Mouse (Mus musculus) liver, postnatal 0 days (tissue): ENCODE data around the gene Lrrc8b.

ENCODE experiments used
- CTCF ChIP-seq: sonication (generic); IDR thresholded peaks from 2 replicates; pipeline ENCODE4 v1.5.1; 2016; ENCODE audit warnings: antibody characterized with exemption, low read depth
- EP300 ChIP-seq: IDR thresholded peaks from 2 replicates; pipeline ENCODE4 v1.6.1; 2016; ENCODE audit warnings: antibody characterized with exemption, low read depth, mild to moderate bottlenecking

DNA sequence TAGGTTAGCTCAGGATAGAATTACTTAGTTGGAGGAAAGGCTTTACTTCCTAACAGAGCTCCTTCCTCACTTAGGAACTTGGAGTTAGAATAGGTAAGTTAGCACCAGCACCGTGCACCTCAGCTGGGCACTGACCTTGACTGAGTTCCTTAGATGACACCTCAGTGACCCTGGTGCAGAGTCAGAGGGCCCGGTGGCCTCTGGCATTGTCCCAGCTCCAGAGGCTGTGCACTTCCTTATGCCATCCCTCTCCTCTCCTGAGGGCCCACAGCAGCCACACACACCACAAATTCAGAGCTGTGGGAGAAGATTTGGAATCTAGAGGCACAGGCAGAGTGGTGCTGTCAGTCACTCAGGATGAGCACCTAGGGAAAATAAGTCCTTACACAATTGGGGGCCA, 68.1 kb downstream of the Lrrc8b start:
- TF ChIP-seq CTCF (no peak), EP300 (no peak)
